Mouse (Mus musculus) hindbrain, embryonic 15.5 days (tissue): ENCODE data around the gene Phospho1. TPM values are rescaled to one million over a fixed set of nuclear protein-coding genes. Genes with fewer than 3 reads are reported as not detected.
A peak's percentile ranks its signal among the peaks of the same experiment; 100 is the strongest.

Experiments
- ATAC-seq: fragments of 200-750 bp; cut with Nextera tagmentation; 2 replicates; pipeline ENCODE4 v1.8.0; 2017; ENCODE audit warnings: low read depth, moderate number of reproducible peaks, moderate TSS enrichment; ENCODE audit not compliant: low FRiP score
- H3K27ac ChIP-seq: fragments of 300-500 bp; sonication (generic); replicated peaks from 2 replicates; pipeline ENCODE4 v1.5.1; 2015; ENCODE audit warnings: mild to moderate bottlenecking, inconsistent platforms
- H3K27me3 ChIP-seq: fragments of 300-500 bp; sonication (generic); 2 replicates; pipeline ENCODE4 v1.6.1; 2015; ENCODE audit warnings: control low read depth, inconsistent platforms
- H3K36me3 ChIP-seq: fragments of 300-500 bp; sonication (generic); 2 replicates; pipeline ENCODE4 v1.6.1; 2015; ENCODE audit warnings: control low read depth, inconsistent platforms
- H3K4me1 ChIP-seq: fragments of 300-500 bp; sonication (generic); replicated peaks from 2 replicates; pipeline ENCODE4 v1.6.1; 2015; ENCODE audit warnings: control low read depth, inconsistent platforms
- H3K4me2 ChIP-seq: fragments of 300-500 bp; sonication (generic); 2 replicates; pipeline ENCODE4 v1.6.1; 2015; ENCODE audit warnings: moderate library complexity, mild to moderate bottlenecking, inconsistent platforms
- H3K4me3 ChIP-seq: fragments of 300-500 bp; sonication (generic); 2 replicates; pipeline ENCODE4 v1.5.1; 2015; ENCODE audit warnings: mild to moderate bottlenecking, inconsistent platforms
- H3K9ac ChIP-seq: fragments of 300-500 bp; sonication (generic); 2 replicates; pipeline ENCODE4 v1.6.1; 2015; ENCODE audit warnings: inconsistent platforms
- H3K9me3 ChIP-seq: fragments of 300-500 bp; sonication (generic); 2 replicates; pipeline ENCODE4 v1.6.1; 2016; ENCODE audit warnings: control low read depth, inconsistent platforms
- WGBS: fragments of 180-500 bp; shearing (Covaris S2); methylation state at CpG from one replicate; pipeline ENCODE4 v1.1.7; 2015; 5-methylcytosine and 5-hydroxymethylcytosine counted together
- polyA plus RNA-seq: library from polyadenylated mRNA; unstranded; fragments of >200 nt; fragmentation: Nextera tagmentation; extraction: Ambion mirVana; gene quantifications from 2 replicates; pipeline ENCODE4 v1.2.1, GENCODE M21; 2015

The Phospho1 gene
- polyA plus RNA-seq, 1 experiment from 2014 or later: 0.44 TPM

DNA sequence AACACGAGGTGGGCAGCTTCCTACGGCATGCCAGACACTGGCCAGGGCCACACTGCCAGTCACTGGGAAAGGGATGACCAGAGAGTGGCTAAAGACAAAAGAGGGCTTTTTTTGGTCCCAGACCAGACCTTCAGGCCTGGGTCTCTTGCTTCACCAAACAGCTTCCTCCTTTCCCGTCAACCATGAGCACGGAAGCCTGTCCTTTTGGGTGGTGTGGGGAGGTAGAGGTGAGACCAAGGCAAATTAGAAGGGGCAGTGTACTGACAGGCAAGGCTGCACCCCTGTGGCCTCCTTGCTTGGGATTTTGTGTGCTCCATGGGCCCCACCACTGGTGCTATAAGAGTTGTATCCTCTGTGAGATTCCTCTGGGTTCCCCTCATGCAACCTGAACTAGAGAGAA is 14.3 kb downstream of the Phospho1 start:
- Histone ChIP-seq H3K9me3 (no peaks in the 10 kb centered on the region), H3K4me2 (no peak overlapping the region), H3K36me3 (no peaks in the 10 kb centered on the region), H3K27ac (no peak overlapping the region), H3K9ac (no peak overlapping the region), H3K4me1 (peaks cover 8% of the 10 kb centered on the region), H3K27me3 (peaks cover 29% of the 10 kb centered on the region), H3K4me3 (no peak overlapping the region)
- no peak for ATAC-seq
- WGBS: 77% methylated on average over 4 of the region's 4 CpGs

DNA sequence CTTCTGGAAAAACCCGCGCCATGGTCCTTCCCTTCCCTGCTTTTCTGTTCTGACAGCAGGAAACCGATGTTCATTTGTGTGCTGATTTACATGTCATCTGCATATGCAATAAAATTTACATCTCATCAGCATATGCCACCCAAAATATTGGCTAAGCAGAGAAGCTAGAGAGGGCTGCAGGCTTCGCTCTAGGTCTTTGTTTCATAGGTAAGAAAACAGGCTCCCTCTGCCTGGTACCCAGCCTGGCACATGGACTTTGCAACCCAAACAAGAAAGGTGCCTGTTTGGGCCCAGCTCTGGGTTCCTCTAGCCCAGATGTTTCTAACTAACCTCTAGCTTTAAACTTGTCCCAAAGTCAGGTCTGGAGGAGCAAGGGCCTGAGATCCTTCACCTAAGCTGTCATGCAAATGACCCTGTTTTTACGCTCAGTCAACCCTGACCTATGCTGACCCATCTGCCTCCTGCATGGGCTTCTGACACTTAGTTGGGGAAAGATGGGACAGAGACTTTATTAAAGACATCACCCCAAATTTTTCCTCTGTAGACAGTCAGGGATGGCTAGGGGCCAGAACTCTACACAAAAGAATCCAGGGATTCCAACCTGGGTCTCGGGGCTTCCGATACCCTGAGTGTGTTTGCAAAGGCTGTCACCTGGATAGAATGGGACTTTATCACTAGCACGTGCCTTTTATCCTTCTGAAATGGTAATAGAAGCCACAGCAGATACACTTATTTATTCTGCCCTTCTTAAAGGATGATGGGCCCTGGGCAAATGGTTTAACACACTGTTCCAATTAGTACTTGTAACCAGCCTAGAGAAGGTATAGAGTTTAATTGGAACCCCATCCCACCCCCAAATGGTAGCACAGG is 14.9 kb downstream of the Phospho1 start:
- H3K9me3 ChIP-seq: no peaks in the 10 kb centered on the region

DNA sequence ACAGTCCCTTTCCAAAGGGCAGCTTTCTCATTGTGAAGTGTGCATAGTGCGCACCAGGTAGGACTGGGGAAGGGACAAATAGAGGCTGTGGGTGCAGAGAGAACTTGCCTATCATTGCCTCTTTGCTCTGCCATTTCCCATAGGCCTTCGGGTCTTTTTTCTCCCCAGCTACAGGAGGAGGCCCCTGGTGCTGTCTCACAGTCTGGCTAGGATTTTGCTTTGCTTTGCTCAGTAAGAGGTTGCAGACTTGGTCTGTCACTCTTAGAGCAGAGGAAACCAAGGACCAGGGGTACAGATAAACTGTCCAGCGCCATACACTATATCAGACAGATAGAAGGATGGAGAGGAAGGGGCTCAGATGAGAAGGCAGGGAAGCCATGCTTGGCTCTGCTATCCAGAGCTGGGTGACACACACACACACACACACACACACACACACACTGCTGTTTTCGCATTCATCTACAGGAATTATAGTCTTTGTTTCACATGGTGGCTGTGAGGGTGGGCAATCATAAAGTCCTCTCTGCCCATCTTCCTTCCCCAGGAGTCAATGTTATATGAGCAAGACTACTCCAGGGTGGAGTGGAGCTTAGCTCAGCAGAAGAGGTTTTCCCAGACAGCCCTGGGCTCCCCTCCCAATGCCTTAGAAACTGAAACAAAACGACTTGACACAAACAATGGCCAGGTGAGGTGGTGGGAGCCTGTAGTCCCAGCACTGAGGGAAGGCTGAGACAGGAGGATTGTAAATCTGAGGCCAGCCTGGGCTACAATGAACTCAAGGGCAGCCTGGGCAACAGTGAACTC is 16.6 kb downstream of the Phospho1 start:
- Histone ChIP-seq H3K36me3 (no peaks in the 10 kb centered on the region), H3K9ac (no peak overlapping the region), H3K27me3 (peaks cover 6% of the 10 kb centered on the region), H3K4me2 (no peak overlapping the region), H3K27ac (no peak overlapping the region), H3K9me3 (no peaks in the 10 kb centered on the region), H3K4me1 (no peaks in the 10 kb centered on the region), H3K4me3 (no peak overlapping the region)
- WGBS: 78% methylated on average over 5 of the region's 5 CpGs
- no peak for ATAC-seq

More for the DNA sequence above, 14.9 kb downstream of the Phospho1 start:
- Histone ChIP-seq H3K4me3 (no peak overlapping the region), H3K9ac (no peak overlapping the region), H3K27ac (no peak overlapping the region), H3K4me1 (peaks cover 3% of the 10 kb centered on the region), H3K4me2 (no peak overlapping the region), H3K27me3 (peaks cover 23% of the 10 kb centered on the region), H3K36me3 (no peaks in the 10 kb centered on the region)
- WGBS: 73% methylated on average over 8 of the region's 8 CpGs
- no peak for ATAC-seq

DNA sequence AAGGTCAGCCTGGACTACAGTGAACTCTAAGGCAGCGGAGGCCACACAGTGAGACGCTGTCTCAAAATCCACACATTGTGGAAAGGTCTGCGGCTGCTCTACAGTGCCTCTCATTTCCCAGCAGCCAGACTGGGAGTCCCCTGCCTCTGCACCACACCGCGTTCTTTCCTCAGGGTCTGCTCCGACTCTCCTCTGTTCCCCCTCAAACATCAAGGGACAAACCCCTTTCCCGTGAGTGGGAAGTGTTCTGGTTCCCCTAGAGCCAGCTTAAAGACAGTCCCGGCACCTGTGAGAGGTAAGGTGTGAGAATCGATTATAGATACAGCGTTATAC is 17.2 kb downstream of the Phospho1 start:
- H3K4me1 ChIP-seq: no peaks in the 10 kb centered on the region
- H3K36me3 ChIP-seq: no peaks in the 10 kb centered on the region
- ATAC-seq: no peak
- no peaks in the 10 kb centered on the region for H3K9me3 ChIP-seq
- H3K27ac ChIP-seq: no peak overlapping the region
- 61% methylated on average over 10 of the region's 10 CpGs for WGBS
- H3K4me2 ChIP-seq: peak overlapping the region; percentile 23; the same call in 1 of the 2 replicates
- no peak overlapping the region for H3K4me3 ChIP-seq
- H3K9ac ChIP-seq: no peak overlapping the region
- peaks cover 2% of the 10 kb centered on the region; the same call in 1 of the 2 replicates for H3K27me3 ChIP-seq

DNA sequence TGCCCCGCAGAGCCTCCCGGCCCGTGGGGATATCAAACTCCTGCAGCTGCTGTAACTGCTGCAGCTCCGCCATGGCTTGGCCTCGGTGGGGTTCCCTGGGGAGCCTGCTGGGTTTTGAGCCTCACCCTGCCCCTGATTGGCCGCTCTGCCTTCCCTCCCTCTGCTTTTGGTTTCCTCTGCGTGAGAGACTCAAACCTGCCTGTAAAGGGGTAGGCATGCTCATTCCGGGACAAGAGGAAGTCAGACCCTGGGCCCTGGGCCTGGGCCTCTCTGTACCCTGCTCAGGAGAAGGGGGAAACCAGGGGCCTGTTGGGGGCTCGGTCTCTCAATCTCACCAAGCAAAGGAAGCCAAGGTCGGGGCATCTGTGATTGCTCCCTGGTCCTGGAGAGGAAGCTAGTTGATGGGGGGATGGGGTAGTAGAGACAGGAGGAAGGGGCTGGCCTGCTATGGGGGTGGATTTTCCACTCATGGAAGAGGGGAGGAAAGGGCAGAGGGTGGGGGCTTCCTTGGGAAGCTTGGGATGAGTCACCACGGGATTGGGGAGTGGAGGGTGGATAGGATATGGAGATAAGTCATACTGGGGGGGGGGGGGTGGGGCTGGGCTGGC is 17.9 kb downstream of the Phospho1 start, which contains the start of gene Abi3:
Gene Abi3 (minus strand): TSS at position 403 of the 608 bp plus-strand sequence.
- no peaks in the 10 kb centered on the region for H3K9me3 ChIP-seq
- H3K36me3 ChIP-seq: no peaks in the 10 kb centered on the region
- WGBS: 11% methylated on average over 11 of the region's 11 CpGs
- ATAC-seq: no peak
- no peaks in the 10 kb centered on the region for H3K4me1 ChIP-seq
- H3K4me3 ChIP-seq: no peak within 1 kb of the TSS
- H3K9ac ChIP-seq: no peak within 1 kb of the TSS
- no peak within 1 kb of the TSS for H3K27ac ChIP-seq
- H3K27me3 ChIP-seq: 0 out of 2 replicates have a peak, but pooled peaks cover 2% of the 10 kb centered on the region
- peak within 1 kb of the TSS; percentile 23 for H3K4me2 ChIP-seq

DNA sequence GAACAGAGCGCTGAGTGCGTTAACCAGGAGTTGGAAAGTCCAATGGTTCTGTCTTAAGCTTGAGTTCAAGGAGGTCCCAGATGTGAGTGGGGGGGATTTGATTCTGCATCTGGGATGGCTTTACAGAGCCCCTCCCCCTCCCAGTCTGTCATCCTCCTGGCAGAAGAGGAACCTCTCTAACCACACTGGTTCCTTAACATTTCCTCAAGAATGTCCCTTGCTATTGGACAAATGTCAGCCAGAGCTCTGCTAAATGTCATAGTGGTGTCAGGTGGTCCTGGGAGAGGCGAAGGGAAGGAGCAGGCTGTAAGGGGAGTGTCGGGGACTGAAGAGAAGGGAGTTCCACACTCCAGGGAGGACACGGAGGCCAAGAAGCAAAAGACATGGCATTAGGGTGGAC is 18.7 kb downstream of the Phospho1 start:
- Histone ChIP-seq H3K36me3 (no peaks in the 10 kb centered on the region), H3K4me2 (no peak overlapping the region), H3K27me3 (0 out of 2 replicates have a peak, but pooled peaks cover 2% of the 10 kb centered on the region), H3K27ac (no peak overlapping the region), H3K4me3 (no peak overlapping the region), H3K4me1 (no peaks in the 10 kb centered on the region), H3K9me3 (no peaks in the 10 kb centered on the region), H3K9ac (no peak overlapping the region)
- ATAC-seq: no peak
- 83% methylated on average over 5 of the region's 5 CpGs for WGBS

DNA sequence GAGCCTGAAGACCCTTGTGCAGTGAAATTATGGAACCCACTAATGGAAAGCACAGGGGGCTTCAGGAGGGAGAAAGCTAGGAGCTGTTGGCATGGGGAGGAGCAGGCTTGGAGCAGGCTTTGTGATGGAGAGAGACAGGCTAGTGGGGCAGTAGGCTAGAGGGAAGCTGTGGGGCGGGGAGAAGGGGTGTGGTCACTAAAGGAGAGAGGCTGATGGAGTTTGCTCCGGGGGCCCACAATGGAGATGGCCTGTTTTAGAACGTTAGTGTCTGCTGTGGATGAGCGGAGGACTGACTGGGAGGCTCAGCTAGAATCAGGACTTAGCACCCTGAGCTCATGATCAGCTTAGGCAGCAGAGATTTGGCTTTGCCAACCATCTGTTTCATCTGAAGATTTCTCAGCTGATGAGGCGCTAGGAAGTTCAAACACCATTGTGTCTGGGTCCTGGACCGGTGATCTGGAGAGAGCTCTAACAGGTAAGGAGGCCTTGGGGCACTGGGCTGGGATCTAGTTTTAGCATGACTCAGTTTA is 19.2 kb downstream of the Phospho1 start:
- no peaks in the 10 kb centered on the region for H3K4me1 ChIP-seq
- 54% methylated on average over 6 of the region's 6 CpGs for WGBS
- H3K4me2 ChIP-seq: no peak overlapping the region
- H3K4me3 ChIP-seq: no peak overlapping the region
- no peaks in the 10 kb centered on the region for H3K9me3 ChIP-seq
- 0 out of 2 replicates have a peak, but pooled peaks cover under 1% of the 10 kb centered on the region for H3K27me3 ChIP-seq
- no peak for ATAC-seq
- H3K9ac ChIP-seq: no peak overlapping the region
- H3K27ac ChIP-seq: no peak overlapping the region
- H3K36me3 ChIP-seq: no peaks in the 10 kb centered on the region

DNA sequence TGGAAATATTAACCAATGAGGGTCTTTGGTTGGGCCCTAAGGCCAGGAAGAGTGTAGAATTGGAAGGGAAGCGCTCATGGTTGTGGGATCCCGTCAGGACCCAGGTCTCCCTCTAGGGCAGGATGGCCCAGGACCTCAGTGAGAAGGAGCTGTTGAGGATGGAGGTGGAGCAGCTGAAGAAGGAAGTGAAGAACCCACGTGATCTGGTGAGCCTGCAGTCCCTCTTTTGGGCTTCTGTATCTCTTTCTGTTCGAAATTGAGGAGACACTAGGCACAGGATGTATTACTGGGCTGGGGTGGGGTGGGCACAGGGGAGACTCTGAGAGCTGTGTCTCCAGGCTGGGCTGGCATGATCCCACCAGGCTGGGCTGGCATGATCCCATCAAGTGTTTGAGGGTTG is 20.6 kb downstream of the Phospho1 start:
- no peak overlapping the region for H3K9ac ChIP-seq
- H3K27me3 ChIP-seq: no peaks in the 10 kb centered on the region; the same call in 1 of the 2 replicates
- no peak overlapping the region for H3K27ac ChIP-seq
- no peak overlapping the region for H3K4me2 ChIP-seq
- no peak overlapping the region for H3K4me3 ChIP-seq
- no peaks in the 10 kb centered on the region for H3K4me1 ChIP-seq
- H3K9me3 ChIP-seq: no peaks in the 10 kb centered on the region
- ATAC-seq: no peak
- no peaks in the 10 kb centered on the region for H3K36me3 ChIP-seq
- WGBS: 74% methylated on average over 3 of the region's 4 CpGs

DNA sequence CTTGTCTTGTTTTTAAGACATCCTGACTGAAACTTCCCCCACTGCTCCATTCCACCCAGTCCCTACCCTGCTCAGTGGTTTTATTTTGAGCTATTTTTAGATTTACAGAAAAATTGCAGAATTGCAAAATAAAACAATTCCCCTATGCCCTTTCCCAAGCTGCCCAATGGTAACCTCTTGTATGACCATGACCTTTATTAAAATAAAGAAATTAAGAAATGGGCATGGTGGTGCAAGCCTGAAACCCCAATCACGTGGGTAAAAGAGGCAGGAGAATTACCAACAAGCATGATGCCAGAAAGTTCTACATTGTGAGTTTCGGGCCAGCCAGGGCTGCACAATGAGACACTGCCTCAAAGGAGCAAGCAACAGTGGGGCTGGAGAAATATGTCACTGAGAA is 26.6 kb downstream of the Phospho1 start:
- no peaks in the 10 kb centered on the region for H3K36me3 ChIP-seq
- ATAC-seq: no peak
- no peak overlapping the region for H3K4me3 ChIP-seq
- no peak overlapping the region for H3K4me2 ChIP-seq
- no peaks in the 10 kb centered on the region for H3K9me3 ChIP-seq
- no peaks in the 10 kb centered on the region; the same call in 1 of the 2 replicates for H3K27me3 ChIP-seq
- H3K4me1 ChIP-seq: no peaks in the 10 kb centered on the region
- 76% methylated on average over 2 of the region's 2 CpGs for WGBS
- no peak overlapping the region for H3K9ac ChIP-seq
- no peak overlapping the region for H3K27ac ChIP-seq

DNA sequence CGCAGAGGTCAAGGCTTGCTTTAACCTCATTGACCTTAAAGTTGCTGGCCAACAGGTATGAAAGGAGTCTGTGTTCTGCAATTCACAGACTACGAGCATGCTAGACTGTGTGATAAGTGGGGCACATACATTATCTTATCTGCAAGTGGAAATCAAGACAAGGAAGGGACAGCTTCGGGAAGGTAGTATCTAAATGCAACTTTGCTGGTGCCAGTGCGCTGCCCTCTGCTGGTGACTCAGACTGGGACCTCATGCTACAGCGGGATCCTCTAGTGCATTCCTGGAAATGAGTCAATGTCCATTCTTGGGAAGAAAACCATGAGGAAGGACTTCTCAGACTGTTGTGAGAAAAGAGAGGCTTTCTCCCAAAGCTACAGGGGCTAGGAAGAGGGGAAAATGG is 29.4 kb downstream of the Phospho1 start:
- Histone ChIP-seq H3K27ac (no peak overlapping the region), H3K27me3 (no peaks in the 10 kb centered on the region; the same call in 1 of the 2 replicates), H3K4me1 (peaks cover 10% of the 10 kb centered on the region), H3K36me3 (no peaks in the 10 kb centered on the region), H3K4me2 (no peak overlapping the region), H3K9ac (no peak overlapping the region), H3K4me3 (no peak overlapping the region), H3K9me3 (no peaks in the 10 kb centered on the region)
- no peak for ATAC-seq
- 57% methylated on average over 5 of the region's 5 CpGs for WGBS

DNA sequence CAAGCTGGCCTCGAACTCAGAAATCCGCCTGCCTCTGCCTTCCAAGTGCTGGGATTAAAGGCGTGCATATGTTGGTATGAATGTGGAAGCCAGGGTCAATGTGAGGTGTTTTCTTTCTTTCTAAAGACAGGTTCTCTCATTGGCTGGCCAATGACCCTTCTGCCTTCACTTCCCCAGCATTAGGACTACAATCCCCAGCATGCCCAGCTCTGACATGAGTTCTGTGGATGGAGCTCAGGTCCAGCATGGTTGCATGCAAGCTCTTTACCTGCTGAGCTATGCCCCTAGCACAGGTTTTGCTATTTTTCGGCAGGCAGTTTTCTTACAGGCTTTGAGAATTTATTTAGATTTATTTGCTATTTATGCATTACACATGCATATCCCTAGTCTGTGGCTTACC is 33.0 kb downstream of the Phospho1 start:
- H3K9me3 ChIP-seq: no peaks in the 10 kb centered on the region
- H3K9ac ChIP-seq: peak overlapping the region; percentile 47; the same call in 1 of the 2 replicates
- H3K27me3 ChIP-seq: no peaks in the 10 kb centered on the region
- no peak overlapping the region for H3K27ac ChIP-seq
- peak overlapping the region; percentile 72 for H3K4me2 ChIP-seq
- 82% methylated on average over 4 of the region's 4 CpGs for WGBS
- peaks cover 17% of the 10 kb centered on the region for H3K4me1 ChIP-seq
- no peak for ATAC-seq
- no peaks in the 10 kb centered on the region for H3K36me3 ChIP-seq
- peak overlapping the region; percentile 85 for H3K4me3 ChIP-seq
